Mouse (Mus musculus) hindbrain, embryonic 16.5 days (tissue): Measurements from ENCODE around the gene Ralgps2. TPM values are rescaled to one million over a fixed set of nuclear protein-coding genes. Genes with fewer than 3 reads are reported as not detected.

Source experiments
- ATAC-seq: fragments of 200-750 bp; cut with Nextera tagmentation; 2 replicates; pipeline ENCODE4 v1.8.0; 2017; ENCODE audit warnings: moderate TSS enrichment, moderate library complexity
- H3K27ac ChIP-seq: fragments of 300-500 bp; sonication (generic); 2 replicates; pipeline ENCODE4 v1.5.1; 2014; ENCODE audit warnings: low read depth, mild to moderate bottlenecking, control low read depth, low read length, moderate library complexity
- H3K27me3 ChIP-seq: fragments of 300-500 bp; sonication (generic); replicated peaks from 2 replicates; pipeline ENCODE4 v1.6.1; 2014; ENCODE audit warnings: low read length; ENCODE audit not compliant: control insufficient read depth, insufficient read depth
- H3K36me3 ChIP-seq: fragments of 300-500 bp; sonication (generic); 2 replicates; pipeline ENCODE4 v1.6.1; 2014; ENCODE audit warnings: mild to moderate bottlenecking, low read length, moderate library complexity, mixed read lengths; ENCODE audit not compliant: control insufficient read depth, insufficient read depth
- H3K4me1 ChIP-seq: fragments of 300-500 bp; sonication (generic); 2 replicates; pipeline ENCODE4 v1.6.1; 2014; ENCODE audit warnings: low read depth, low read length; ENCODE audit not compliant: control insufficient read depth, insufficient read depth
- H3K4me2 ChIP-seq: fragments of 300-500 bp; sonication (generic); 2 replicates; pipeline ENCODE4 v1.6.1; 2014; ENCODE audit warnings: mild to moderate bottlenecking, low read length, control low read depth, moderate library complexity
- H3K4me3 ChIP-seq: fragments of 300-500 bp; sonication (generic); 2 replicates; pipeline ENCODE4 v1.5.1; 2014; ENCODE audit warnings: mild to moderate bottlenecking, low read length, control low read depth, moderate library complexity
- H3K9ac ChIP-seq: fragments of 300-500 bp; sonication (generic); 2 replicates; pipeline ENCODE4 v1.6.1; 2014; ENCODE audit warnings: low read depth, mild to moderate bottlenecking, control low read depth, low read length, moderate library complexity
- H3K9me3 ChIP-seq: fragments of 300-500 bp; sonication (generic); 2 replicates; pipeline ENCODE4 v1.6.1; 2014; ENCODE audit warnings: mild to moderate bottlenecking, low read length, moderate library complexity; ENCODE audit not compliant: control insufficient read depth
- WGBS: fragments of 180-500 bp; shearing (Covaris S2); extraction: QIAGEN DNeasy Blood & Tissue Kit; methylation state at CpG from one replicate; pipeline ENCODE4 v1.1.7; 2014; 5-methylcytosine and 5-hydroxymethylcytosine counted together
- polyA plus RNA-seq: library from polyadenylated mRNA; unstranded; fragments of >200 nt; fragmentation: Nextera tagmentation; extraction: Ambion mirVana; gene quantifications from 2 replicates; pipeline ENCODE4 v1.2.1, GENCODE M21; 2015

Ralgps2 gene
- polyA plus RNA-seq, 1 experiment from 2014 or later = 74.7 TPM

DNA sequence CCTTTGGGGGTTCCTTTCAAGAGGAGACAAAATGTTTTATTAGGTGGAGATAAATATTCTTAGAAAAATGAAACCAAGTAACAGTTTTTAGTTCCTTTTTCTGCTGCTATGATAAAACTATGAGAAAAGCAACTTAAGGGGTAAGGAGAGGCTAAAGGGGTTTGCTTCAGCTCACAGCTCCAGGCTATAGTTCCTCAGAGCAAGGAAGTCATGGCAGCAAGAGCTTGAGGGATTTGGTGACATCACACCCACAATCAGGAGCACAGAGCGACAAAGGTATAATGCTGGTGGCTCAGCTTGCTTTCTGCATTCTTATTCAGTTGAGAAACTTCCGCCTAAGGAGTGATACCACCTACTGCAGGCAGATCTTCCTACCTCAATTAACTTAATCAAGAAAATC, 80.3 kb downstream of the Ralgps2 start:
- ATAC-seq = no peak
- no peak overlapping the region for H3K27ac ChIP-seq
- H3K36me3 ChIP-seq = 0 out of 2 replicates have a peak, but pooled peaks cover 3% of the 10 kb centered on the region
- H3K4me2 ChIP-seq = no peak overlapping the region
- 86% methylated on average over 2 of the region's 2 CpGs for WGBS
- no peak overlapping the region for H3K9ac ChIP-seq
- no peak overlapping the region for H3K4me3 ChIP-seq
- no peaks in the 10 kb centered on the region for H3K4me1 ChIP-seq
- no peaks in the 10 kb centered on the region for H3K9me3 ChIP-seq
- H3K27me3 ChIP-seq = no peaks in the 10 kb centered on the region

DNA sequence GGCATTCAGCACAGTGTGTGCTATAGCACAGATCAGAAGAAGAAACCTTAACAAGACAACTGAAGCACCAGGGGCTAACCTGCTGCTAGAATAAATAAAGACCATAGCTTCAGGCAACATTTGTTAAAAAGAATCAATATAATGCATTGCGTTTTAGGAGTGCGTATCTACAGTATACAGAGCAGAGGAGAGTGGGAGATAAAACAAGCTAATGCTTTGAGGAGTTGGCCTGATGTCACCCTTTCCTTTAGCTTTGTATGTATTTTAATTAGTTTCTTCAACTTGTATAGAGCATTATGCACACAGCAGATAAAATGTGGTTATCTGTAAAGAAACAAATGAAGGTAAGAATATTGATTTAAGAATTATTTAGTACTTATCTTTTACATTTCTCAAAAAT, 82.8 kb downstream of the Ralgps2 start:
- no peaks in the 10 kb centered on the region for H3K27me3 ChIP-seq
- no peaks in the 10 kb centered on the region for H3K9me3 ChIP-seq
- 86% methylated on average over 2 of the region's 2 CpGs for WGBS
- H3K4me2 ChIP-seq = no peak overlapping the region
- 0 out of 2 replicates have a peak, but pooled peaks cover 3% of the 10 kb centered on the region for H3K36me3 ChIP-seq
- H3K9ac ChIP-seq = no peak overlapping the region
- H3K4me3 ChIP-seq = no peak overlapping the region
- ATAC-seq = no peak
- no peaks in the 10 kb centered on the region for H3K4me1 ChIP-seq
- no peak overlapping the region for H3K27ac ChIP-seq

DNA sequence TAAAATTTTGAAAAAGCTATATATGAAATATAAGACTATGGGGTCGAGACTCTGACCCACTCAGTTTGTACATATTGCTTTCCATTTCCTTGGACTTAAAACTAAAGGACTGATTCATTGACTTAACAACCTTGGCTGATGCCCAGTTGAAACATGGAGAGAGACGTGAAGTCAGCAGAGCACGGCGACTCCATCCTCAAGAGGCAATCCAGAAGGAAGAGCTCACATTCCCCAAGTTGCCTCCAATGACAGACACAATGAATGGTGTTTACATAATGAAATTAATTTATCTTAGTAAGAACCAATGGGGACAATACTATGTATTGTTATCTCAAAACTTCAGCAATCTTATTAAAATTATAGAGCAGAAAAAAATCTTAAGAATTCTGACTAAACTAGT, 84.9 kb downstream of the Ralgps2 start:
- no peak for ATAC-seq
- H3K27me3 ChIP-seq = no peaks in the 10 kb centered on the region

DNA sequence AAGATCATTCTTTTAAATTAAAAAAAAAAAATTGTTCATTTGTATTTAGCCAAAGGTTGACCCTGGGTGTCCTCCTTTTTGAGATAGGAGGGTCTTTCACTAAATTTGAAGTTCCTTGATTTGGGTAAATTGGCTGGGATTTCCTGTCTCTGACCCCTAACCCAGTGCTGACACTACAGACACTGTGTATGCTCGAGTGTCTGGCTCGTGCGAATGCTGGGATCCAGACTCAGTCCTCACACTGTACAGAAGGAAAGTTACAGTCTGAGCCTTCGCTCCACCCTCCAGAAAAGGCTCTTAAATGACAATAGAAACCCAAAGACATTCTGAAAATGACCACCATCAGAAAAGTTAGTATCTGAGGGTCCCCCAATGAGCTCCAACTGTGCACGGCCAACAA, 86.6 kb downstream of the Ralgps2 start:
- Histone ChIP-seq H3K4me2 (no peak overlapping the region), H3K27ac (no peak overlapping the region; the same call in 1 of the 2 replicates), H3K27me3 (no peaks in the 10 kb centered on the region), H3K4me1 (no peaks in the 10 kb centered on the region), H3K4me3 (no peak overlapping the region), H3K9ac (no peak overlapping the region), H3K36me3 (0 out of 2 replicates have a peak, but pooled peaks cover 3% of the 10 kb centered on the region), H3K9me3 (no peaks in the 10 kb centered on the region)
- ATAC-seq = no peak
- WGBS = 62% methylated on average over 5 of the region's 5 CpGs

More for the DNA sequence above, 84.9 kb downstream of the Ralgps2 start:
- no peak overlapping the region for H3K27ac ChIP-seq
- 85% methylated on average over 4 of the region's 4 CpGs for WGBS
- H3K4me2 ChIP-seq = no peak overlapping the region
- H3K9me3 ChIP-seq = no peaks in the 10 kb centered on the region
- no peak overlapping the region for H3K9ac ChIP-seq
- H3K4me1 ChIP-seq = no peaks in the 10 kb centered on the region
- 0 out of 2 replicates have a peak, but pooled peaks cover 3% of the 10 kb centered on the region for H3K36me3 ChIP-seq
- H3K4me3 ChIP-seq = no peak overlapping the region

DNA sequence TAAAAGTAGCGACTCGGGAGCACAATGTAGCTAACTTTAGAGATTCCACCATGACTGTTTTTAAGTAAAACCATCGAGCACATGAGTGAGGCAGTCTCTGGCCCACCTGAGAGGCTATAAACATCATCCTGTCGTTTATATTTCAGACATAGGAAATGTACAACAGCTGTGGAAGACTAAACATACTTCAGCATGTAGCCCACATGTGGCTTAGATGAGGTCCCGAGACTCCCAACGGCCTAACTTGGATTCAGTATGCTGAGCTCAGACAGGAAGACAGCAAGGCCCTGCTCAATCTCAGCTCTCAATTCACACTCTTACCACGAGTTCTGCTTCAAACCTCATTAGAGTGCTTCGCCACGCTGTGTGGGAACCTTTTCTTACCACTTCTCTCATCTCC, 87.0 kb downstream of the Ralgps2 start:
- Histone ChIP-seq H3K36me3 (0 out of 2 replicates have a peak, but pooled peaks cover 3% of the 10 kb centered on the region), H3K27me3 (no peaks in the 10 kb centered on the region), H3K9me3 (no peaks in the 10 kb centered on the region), H3K4me1 (no peaks in the 10 kb centered on the region), H3K27ac (no peak overlapping the region), H3K4me3 (no peak overlapping the region), H3K4me2 (no peak overlapping the region), H3K9ac (no peak overlapping the region)
- ATAC-seq = no peak
- WGBS = 79% methylated on average over 9 of the region's 9 CpGs

DNA sequence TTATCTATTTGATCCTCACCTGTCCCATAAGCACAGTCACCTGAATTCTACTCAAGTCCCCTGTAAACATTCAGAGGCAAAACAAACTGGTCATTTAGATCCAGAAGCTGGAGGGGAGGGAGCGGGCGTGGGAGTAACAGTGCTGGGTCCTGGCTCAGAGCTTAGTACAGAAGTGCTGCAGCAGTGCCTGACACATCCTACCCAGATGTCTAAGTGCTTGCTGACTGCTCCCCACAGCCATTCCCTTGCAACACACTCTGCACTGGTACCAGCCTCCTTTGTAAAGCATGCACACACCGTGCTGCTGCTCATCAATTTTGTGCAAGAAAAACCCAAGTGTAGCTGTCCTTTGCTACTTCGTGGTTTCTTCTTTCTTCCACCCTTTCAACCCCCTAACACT, 92.3 kb downstream of the Ralgps2 start:
- H3K4me1 ChIP-seq = no peaks in the 10 kb centered on the region
- no peaks in the 10 kb centered on the region for H3K27me3 ChIP-seq
- no peaks in the 10 kb centered on the region for H3K9me3 ChIP-seq
- no peak overlapping the region for H3K4me2 ChIP-seq
- no peak overlapping the region for H3K27ac ChIP-seq
- H3K36me3 ChIP-seq = no peaks in the 10 kb centered on the region
- H3K9ac ChIP-seq = no peak overlapping the region
- ATAC-seq = no peak
- no peak overlapping the region for H3K4me3 ChIP-seq
- 77% methylated on average over 4 of the region's 4 CpGs for WGBS

DNA sequence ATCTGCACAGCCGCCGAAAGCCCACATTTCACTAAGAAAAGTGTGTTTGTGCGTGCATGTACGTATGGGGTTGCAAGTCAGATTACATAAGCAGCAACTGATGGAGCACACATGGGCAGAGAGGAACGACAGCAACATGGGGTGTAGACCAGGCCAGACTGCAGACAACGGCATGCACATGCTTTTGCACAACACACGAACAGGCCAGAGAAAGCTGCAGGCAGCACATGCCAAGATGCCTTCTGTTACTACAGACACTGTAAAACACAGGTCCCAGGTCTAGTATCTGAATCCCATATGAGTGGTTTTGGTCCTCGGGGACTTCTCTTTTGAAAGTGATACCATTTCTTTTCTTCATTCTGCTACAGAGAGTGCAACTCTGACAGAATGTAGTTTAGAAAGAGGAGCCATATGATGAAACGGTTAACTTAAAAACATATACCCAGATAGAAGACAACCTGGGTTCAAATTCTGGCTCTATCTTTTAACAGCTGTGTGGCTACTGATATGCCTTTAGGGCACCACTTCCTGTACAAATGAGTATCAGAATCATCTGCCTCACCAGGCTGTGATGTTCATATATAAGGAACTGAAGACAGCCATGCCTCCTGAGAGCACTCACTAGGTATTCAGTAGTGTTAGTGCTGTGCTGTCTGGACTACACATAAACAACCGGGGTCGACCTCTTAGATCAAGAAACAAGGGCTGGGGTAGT, 97.6 kb downstream of the Ralgps2 start:
- WGBS = 83% methylated on average over 11 of the region's 11 CpGs

DNA sequence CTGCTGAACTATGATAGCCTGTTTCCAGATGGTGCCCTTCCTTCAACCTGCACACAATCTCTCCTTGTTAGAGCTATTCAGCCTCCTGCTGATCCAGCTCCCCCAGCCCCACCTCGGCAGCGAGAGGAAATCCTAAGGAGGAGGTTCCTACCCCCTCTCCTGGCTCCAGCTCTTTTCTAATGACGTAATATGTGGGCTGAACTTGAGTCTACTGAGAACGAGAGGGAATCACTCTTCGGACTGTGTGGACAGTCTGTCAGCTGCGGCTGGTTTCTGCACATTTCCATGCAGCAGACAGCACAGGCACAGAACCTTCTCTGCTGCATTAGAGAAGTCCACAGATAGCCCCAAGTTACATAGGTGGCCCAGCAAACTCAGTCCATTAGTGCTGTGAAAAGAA, 100.7 kb downstream of the Ralgps2 start:
- ATAC-seq = peak; percentile 80
- Histone ChIP-seq H3K9me3 (no peaks in the 10 kb centered on the region), H3K4me1 (peaks cover 6% of the 10 kb centered on the region; the same call in 1 of the 2 replicates), H3K27ac (peak overlapping the region; percentile 59), H3K36me3 (no peaks in the 10 kb centered on the region), H3K27me3 (no peaks in the 10 kb centered on the region), H3K4me2 (peak overlapping the region; percentile 26), H3K4me3 (no peak overlapping the region), H3K9ac (no peak overlapping the region)
- WGBS = 6% methylated on average over 6 of the region's 6 CpGs

More for the DNA sequence above, 97.6 kb downstream of the Ralgps2 start:
- Histone ChIP-seq H3K4me1 (peaks cover 6% of the 10 kb centered on the region; the same call in 1 of the 2 replicates), H3K4me3 (no peak overlapping the region), H3K9ac (no peak overlapping the region), H3K9me3 (no peaks in the 10 kb centered on the region), H3K4me2 (no peak overlapping the region), H3K36me3 (no peaks in the 10 kb centered on the region), H3K27me3 (no peaks in the 10 kb centered on the region), H3K27ac (no peak overlapping the region)
- no peak for ATAC-seq

DNA sequence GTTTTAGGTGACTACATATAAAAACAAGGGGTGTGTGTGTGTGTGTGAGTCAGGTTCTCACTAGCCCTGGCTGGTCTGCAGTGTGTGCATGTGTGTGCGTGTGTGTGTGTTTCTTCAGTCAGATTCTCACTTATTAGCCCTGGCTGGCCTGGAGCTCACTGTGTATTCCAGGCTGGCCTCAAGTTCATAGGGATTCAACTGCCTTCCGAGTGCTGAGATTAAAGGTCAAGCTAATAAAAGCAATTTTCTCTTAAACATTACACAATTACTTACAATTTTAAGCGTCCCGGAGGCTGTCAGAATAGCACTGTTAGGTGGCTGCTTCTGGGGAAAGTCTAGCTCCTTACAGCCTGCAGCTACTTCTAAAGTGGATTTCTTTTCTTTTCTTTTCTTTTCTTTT, 101.2 kb downstream of the Ralgps2 start, which contains the start of gene Angptl1:
Gene Angptl1 (plus strand): TSS at position 386 of the 400 bp plus-strand sequence.
- H3K27ac ChIP-seq = peak within 1 kb of the TSS; percentile 59
- H3K9me3 ChIP-seq = no peaks in the 10 kb centered on the region
- no peak within 1 kb of the TSS for H3K4me3 ChIP-seq
- WGBS = 54% methylated on average over 4 of the region's 4 CpGs
- no peak for ATAC-seq
- H3K9ac ChIP-seq = no peak within 1 kb of the TSS
- no peaks in the 10 kb centered on the region for H3K27me3 ChIP-seq
- peak within 1 kb of the TSS; percentile 26 for H3K4me2 ChIP-seq
- peaks cover 6% of the 10 kb centered on the region; the same call in 1 of the 2 replicates for H3K4me1 ChIP-seq
- H3K36me3 ChIP-seq = no peaks in the 10 kb centered on the region
